Mouse (Mus musculus) embryo, embryonic 11 days (tissue): ENCODE data around the gene A730015C16Rik.

Experiments used
- DNase-seq: peaks from one replicate; pipeline ENCODE4 v3.0.0-alpha.2; 2015

A730015C16Rik gene

GRCm38 (mm10) chr4:108826643-108827042, 21.8 kb downstream of the A730015C16Rik start:
- DNase-seq: no peak

- DNase-seq: no peak
Measured at GRCm38 (mm10) chr4:108826096-108826495, 22.3 kb downstream of the A730015C16Rik start.

GRCm38 (mm10) chr4:108825677-108826076, 22.7 kb downstream of the A730015C16Rik start:
- DNase-seq: no peak

GRCm38 (mm10) chr4:108811550-108811949, 36.9 kb downstream of the A730015C16Rik start:
- DNase-seq: no peak

DNA sequence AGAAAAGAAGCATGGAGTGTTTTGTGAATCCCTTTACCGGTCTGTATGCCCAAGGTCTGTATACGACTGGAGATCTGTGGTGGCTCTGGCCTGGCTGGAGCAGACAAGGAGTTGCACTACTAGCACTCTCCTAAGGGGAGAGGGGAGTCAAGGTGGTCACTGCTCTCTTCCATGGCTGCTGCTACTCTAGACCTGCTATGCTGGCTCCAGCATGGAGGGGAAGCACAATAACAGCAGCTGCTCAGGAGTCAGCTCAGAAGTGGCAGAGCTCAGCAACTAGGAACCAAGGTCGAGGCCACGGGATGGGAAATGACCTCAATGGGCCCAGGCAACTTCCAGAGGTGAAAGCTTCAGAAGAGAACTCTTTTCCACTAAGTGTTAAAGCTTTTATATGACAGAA, 37.3 kb downstream of the A730015C16Rik start:
- DNase-seq: no peak

DNA sequence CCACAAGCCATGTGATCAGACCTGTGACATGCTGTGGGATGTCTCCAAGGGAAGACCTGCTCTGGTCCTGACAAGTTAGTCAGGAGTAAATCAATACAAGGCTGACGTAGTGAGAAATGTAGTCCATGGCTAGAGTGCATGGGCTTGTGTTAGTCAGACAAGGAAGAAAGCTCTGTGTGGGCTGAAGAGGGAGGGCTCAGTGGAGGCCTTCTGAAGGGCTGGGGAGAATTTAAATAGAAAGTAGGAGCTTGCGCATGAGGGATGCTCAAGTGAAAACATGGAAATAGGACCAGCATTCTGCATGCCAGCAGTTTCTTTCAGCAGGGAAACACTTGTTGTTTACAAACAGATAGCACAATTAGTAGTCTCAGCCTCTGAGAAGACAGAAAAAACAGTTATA, 44.9 kb downstream of the A730015C16Rik start:
- DNase-seq: no peak

GRCm38 (mm10) chr4:108798083-108798830, 50.2 kb downstream of the A730015C16Rik start:
- DNase-seq: peak; percentile 80
